Mouse (Mus musculus) forebrain, embryonic 15.5 days (tissue): Measurements from ENCODE around the gene Sptb. TPM values are rescaled to one million over a fixed set of nuclear protein-coding genes. Genes with fewer than 3 reads are reported as not detected.

Source experiments
- ATAC-seq: fragments of 200-750 bp; cut with Nextera tagmentation; replicated peaks from 2 replicates; pipeline ENCODE4 v1.8.0; 2017; ENCODE audit warnings: mild to moderate bottlenecking, moderate TSS enrichment, moderate library complexity
- H3K27ac ChIP-seq: fragments of 300-500 bp; sonication (generic); replicated peaks from 2 replicates; pipeline ENCODE4 v1.5.1; 2015; ENCODE audit warnings: mild to moderate bottlenecking, inconsistent platforms
- H3K27me3 ChIP-seq: fragments of 300-500 bp; sonication (generic); 2 replicates; pipeline ENCODE4 v1.6.1; 2015; ENCODE audit warnings: inconsistent platforms
- H3K36me3 ChIP-seq: fragments of 300-500 bp; sonication (generic); 2 replicates; pipeline ENCODE4 v1.6.1; 2015; ENCODE audit warnings: mild to moderate bottlenecking, inconsistent platforms
- H3K4me1 ChIP-seq: fragments of 300-500 bp; sonication (generic); 2 replicates; pipeline ENCODE4 v1.6.1; 2015; ENCODE audit warnings: inconsistent platforms
- H3K4me2 ChIP-seq: fragments of 300-500 bp; sonication (generic); replicated peaks from 2 replicates; pipeline ENCODE4 v1.6.1; 2015; ENCODE audit warnings: mild to moderate bottlenecking, inconsistent platforms
- H3K4me3 ChIP-seq: fragments of 300-500 bp; sonication (generic); 2 replicates; pipeline ENCODE4 v1.5.1; 2015; ENCODE audit warnings: mild to moderate bottlenecking, inconsistent platforms
- H3K9ac ChIP-seq: fragments of 300-500 bp; sonication (generic); replicated peaks from 2 replicates; pipeline ENCODE4 v1.6.1; 2015; ENCODE audit warnings: mild to moderate bottlenecking, inconsistent platforms
- H3K9me3 ChIP-seq: fragments of 300-500 bp; sonication (generic); 2 replicates; pipeline ENCODE4 v1.6.1; 2016; ENCODE audit warnings: inconsistent platforms
- whole genome bisulfite sequencing: fragments of 180-500 bp; shearing (Covaris S2); methylation state at CpG from one replicate; pipeline ENCODE4 v1.1.7; 2015; ENCODE audit warnings: mixed read lengths; 5-methylcytosine and 5-hydroxymethylcytosine counted together
- polyA plus RNA-seq: library from polyadenylated mRNA; unstranded; fragments of >200 nt; fragmentation: Nextera tagmentation; extraction: Ambion mirVana; gene quantifications from 2 replicates; pipeline ENCODE4 v1.2.1, GENCODE M21; 2015

Sptb gene
- polyA plus RNA-seq, 1 experiment from 2014 or later: 1.1 TPM

DNA sequence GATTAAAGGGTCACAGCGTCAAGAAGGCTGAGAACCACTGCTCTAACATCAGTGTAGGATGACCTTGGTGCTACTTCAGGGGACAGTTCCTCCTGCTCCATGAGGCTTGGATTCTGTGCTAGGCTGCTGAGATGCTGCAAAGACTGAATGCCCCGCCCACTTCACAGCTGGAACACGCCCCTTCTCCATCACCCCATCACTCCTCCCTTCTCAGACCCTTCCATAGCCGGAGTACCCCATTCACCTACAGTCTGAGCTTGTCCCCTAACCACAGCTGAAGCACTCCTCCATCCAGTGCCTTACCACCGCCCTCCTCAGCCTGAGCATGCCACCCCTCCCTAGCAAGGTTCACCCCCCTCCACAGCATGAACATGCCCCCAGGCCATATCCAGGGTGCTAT lies 90.5 kb downstream of the Sptb start:
- H3K36me3 ChIP-seq: no peaks in the 10 kb centered on the region
- no peaks in the 10 kb centered on the region for H3K27me3 ChIP-seq
- H3K4me3 ChIP-seq: no peak overlapping the region
- H3K9ac ChIP-seq: no peak overlapping the region
- H3K27ac ChIP-seq: no peak overlapping the region
- WGBS: 56% methylated on average over 5 of the region's 5 CpGs
- H3K4me1 ChIP-seq: no peaks in the 10 kb centered on the region
- ATAC-seq: no peak
- no peak overlapping the region for H3K4me2 ChIP-seq
- H3K9me3 ChIP-seq: no peaks in the 10 kb centered on the region

- H3K4me1 ChIP-seq: no peaks in the 10 kb centered on the region
- H3K9me3 ChIP-seq: no peaks in the 10 kb centered on the region
- no peaks in the 10 kb centered on the region for H3K27me3 ChIP-seq
- no peaks in the 10 kb centered on the region for H3K36me3 ChIP-seq
- no peak overlapping the region for H3K4me2 ChIP-seq
- H3K27ac ChIP-seq: no peak overlapping the region
- 37% methylated on average over 4 of the region's 4 CpGs for WGBS
- no peak for ATAC-seq
- no peak overlapping the region for H3K4me3 ChIP-seq
- no peak overlapping the region for H3K9ac ChIP-seq
These were observed 92.2 kb downstream of the Sptb start for GRCm38 (mm10) chr12:76618175-76618574.

- Histone ChIP-seq H3K4me3 (no peak overlapping the region), H3K9me3 (no peaks in the 10 kb centered on the region), H3K36me3 (no peaks in the 10 kb centered on the region), H3K27me3 (no peaks in the 10 kb centered on the region), H3K4me1 (no peaks in the 10 kb centered on the region), H3K4me2 (no peak overlapping the region), H3K9ac (no peak overlapping the region), H3K27ac (no peak overlapping the region)
- ATAC-seq: no peak
- WGBS: 68% methylated on average over 4 of the region's 4 CpGs
These were observed 94.8 kb downstream of the Sptb start for GRCm38 (mm10) chr12:76615580-76615937.

GRCm38 (mm10) chr12:76614868-76615579 lies 95.3 kb downstream of the Sptb start:
- WGBS: 63% methylated on average over 12 of the region's 12 CpGs
- no peak overlapping the region for H3K4me2 ChIP-seq
- ATAC-seq: no peak
- no peak overlapping the region for H3K4me3 ChIP-seq
- H3K9ac ChIP-seq: no peak overlapping the region
- H3K27ac ChIP-seq: no peak overlapping the region
- H3K9me3 ChIP-seq: no peaks in the 10 kb centered on the region
- H3K27me3 ChIP-seq: no peaks in the 10 kb centered on the region
- no peaks in the 10 kb centered on the region for H3K4me1 ChIP-seq
- H3K36me3 ChIP-seq: no peaks in the 10 kb centered on the region

DNA sequence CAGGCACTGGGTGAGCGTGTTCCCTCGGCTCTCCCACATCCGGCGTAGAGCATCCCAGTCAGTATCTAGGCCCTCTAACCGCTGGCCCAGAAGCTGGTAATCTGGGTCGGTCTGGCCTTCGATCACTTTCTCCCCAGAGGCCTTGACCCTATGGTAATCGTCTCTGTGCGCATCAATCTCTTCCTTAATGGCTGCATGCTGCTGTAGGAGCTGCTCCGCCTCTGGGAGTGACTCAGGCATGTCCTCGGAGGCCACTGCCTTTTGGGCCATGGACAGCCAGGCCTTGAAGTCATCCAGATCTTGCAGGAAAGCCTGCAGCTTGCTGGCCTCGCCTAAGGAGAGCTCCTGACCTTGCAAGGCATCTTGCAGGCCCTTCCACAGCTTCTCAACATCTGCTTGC lies 97.7 kb downstream of the Sptb start:
- ATAC-seq: no peak
- Histone ChIP-seq H3K4me3 (no peak overlapping the region), H3K27me3 (no peaks in the 10 kb centered on the region), H3K4me2 (no peak overlapping the region), H3K9me3 (no peaks in the 10 kb centered on the region), H3K9ac (no peak overlapping the region), H3K27ac (no peak overlapping the region), H3K4me1 (no peaks in the 10 kb centered on the region), H3K36me3 (no peaks in the 10 kb centered on the region)
- 87% methylated on average over 12 of the region's 12 CpGs for WGBS

GRCm38 (mm10) chr12:76608997-76609565 lies 101.3 kb downstream of the Sptb start:
- no peak for ATAC-seq
- H3K4me3 ChIP-seq: no peak overlapping the region
- no peaks in the 10 kb centered on the region for H3K9me3 ChIP-seq
- H3K9ac ChIP-seq: no peak overlapping the region
- WGBS: 85% methylated on average over 15 of the region's 15 CpGs
- H3K4me1 ChIP-seq: no peaks in the 10 kb centered on the region
- no peaks in the 10 kb centered on the region for H3K27me3 ChIP-seq
- no peaks in the 10 kb centered on the region for H3K36me3 ChIP-seq
- no peak overlapping the region for H3K27ac ChIP-seq
- H3K4me2 ChIP-seq: no peak overlapping the region

- Histone ChIP-seq H3K27ac (no peak overlapping the region), H3K9ac (no peak overlapping the region), H3K27me3 (no peaks in the 10 kb centered on the region), H3K4me2 (no peak overlapping the region), H3K4me1 (no peaks in the 10 kb centered on the region), H3K4me3 (no peak overlapping the region), H3K9me3 (no peaks in the 10 kb centered on the region), H3K36me3 (no peaks in the 10 kb centered on the region)
- no peak for ATAC-seq
- WGBS: 73% methylated on average over 11 of the region's 11 CpGs
These were observed 102.1 kb downstream of the Sptb start for GRCm38 (mm10) chr12:76608241-76608640.

GRCm38 (mm10) chr12:76605837-76606236 lies 104.5 kb downstream of the Sptb start:
- no peak overlapping the region for H3K4me3 ChIP-seq
- ATAC-seq: no peak
- no peaks in the 10 kb centered on the region for H3K9me3 ChIP-seq
- no peak overlapping the region for H3K9ac ChIP-seq
- no peaks in the 10 kb centered on the region for H3K27me3 ChIP-seq
- WGBS: 68% methylated on average over 3 of the region's 3 CpGs
- no peaks in the 10 kb centered on the region for H3K4me1 ChIP-seq
- H3K4me2 ChIP-seq: no peak overlapping the region
- H3K36me3 ChIP-seq: no peaks in the 10 kb centered on the region
- H3K27ac ChIP-seq: no peak overlapping the region

- no peaks in the 10 kb centered on the region for H3K27me3 ChIP-seq
- no peak overlapping the region for H3K9ac ChIP-seq
- no peak overlapping the region for H3K27ac ChIP-seq
- 43% methylated on average over 4 of the region's 4 CpGs for WGBS
- H3K4me1 ChIP-seq: no peaks in the 10 kb centered on the region
- ATAC-seq: no peak
- H3K4me2 ChIP-seq: no peak overlapping the region
- no peaks in the 10 kb centered on the region for H3K36me3 ChIP-seq
- H3K4me3 ChIP-seq: no peak overlapping the region
- H3K9me3 ChIP-seq: no peaks in the 10 kb centered on the region
These were observed 105.8 kb downstream of the Sptb start for GRCm38 (mm10) chr12:76604546-76604945.

- no peak for ATAC-seq
- Histone ChIP-seq H3K27me3 (no peaks in the 10 kb centered on the region), H3K4me3 (no peak overlapping the region), H3K9me3 (no peaks in the 10 kb centered on the region), H3K9ac (no peak overlapping the region), H3K36me3 (no peaks in the 10 kb centered on the region), H3K4me1 (no peaks in the 10 kb centered on the region), H3K27ac (no peak overlapping the region), H3K4me2 (no peak overlapping the region)
- WGBS: 92% methylated on average over 9 of the region's 9 CpGs
These were observed 106.6 kb downstream of the Sptb start for GRCm38 (mm10) chr12:76603779-76604178.

GRCm38 (mm10) chr12:76598196-76598928 lies 112.0 kb downstream of the Sptb start:
- peaks cover 18% of the 10 kb centered on the region for H3K4me1 ChIP-seq
- 75% methylated on average over 24 of the region's 24 CpGs for WGBS
- no peak for ATAC-seq

DNA sequence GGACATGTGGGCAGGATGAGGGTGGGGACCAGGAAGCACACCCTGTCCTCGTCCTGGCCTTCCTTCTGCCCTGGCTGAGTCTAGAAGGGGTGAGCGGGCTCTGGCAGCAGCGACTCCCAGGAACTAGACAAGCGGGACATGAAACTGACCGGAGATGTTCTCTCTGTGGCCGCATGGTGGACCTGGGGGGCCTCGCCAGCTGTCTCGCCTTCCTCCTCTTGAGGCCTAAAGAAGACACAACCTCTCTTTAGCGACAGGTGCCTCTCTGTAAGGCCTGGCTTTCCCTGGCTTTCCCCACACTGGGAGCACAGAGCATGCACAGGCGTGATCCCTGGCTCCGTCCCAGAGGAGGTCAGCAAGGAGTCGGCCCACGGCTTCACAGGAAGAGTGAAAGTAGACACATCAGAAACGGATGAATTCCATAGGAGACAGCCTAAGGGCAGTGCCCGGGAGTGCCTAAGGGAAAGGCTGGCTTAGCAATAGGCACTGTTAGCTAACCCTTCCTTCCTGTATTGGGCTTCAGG lies 112.7 kb downstream of the Sptb start:
- H3K27me3 ChIP-seq: no peaks in the 10 kb centered on the region
- no peak overlapping the region for H3K4me2 ChIP-seq
- H3K4me3 ChIP-seq: no peak overlapping the region
- no peaks in the 10 kb centered on the region for H3K36me3 ChIP-seq
- 88% methylated on average over 15 of the region's 15 CpGs for WGBS
- ATAC-seq: no peak
- peaks cover 18% of the 10 kb centered on the region for H3K4me1 ChIP-seq
- no peaks in the 10 kb centered on the region for H3K9me3 ChIP-seq
- H3K9ac ChIP-seq: no peak overlapping the region
- H3K27ac ChIP-seq: no peak overlapping the region

More at GRCm38 (mm10) chr12:76598196-76598928, 112.0 kb downstream of the Sptb start:
- H3K36me3 ChIP-seq: no peaks in the 10 kb centered on the region
- no peak overlapping the region for H3K4me2 ChIP-seq
- no peak overlapping the region for H3K9ac ChIP-seq
- no peaks in the 10 kb centered on the region for H3K27me3 ChIP-seq
- H3K4me3 ChIP-seq: no peak overlapping the region
- H3K27ac ChIP-seq: no peak overlapping the region
- H3K9me3 ChIP-seq: no peaks in the 10 kb centered on the region
